9 mouse cellular contexts compared by ENCODE assay signal in genomic region chr5:37289236-37289635, GRCm38 (mm10). TPM values are rescaled to one million over a fixed set of nuclear protein-coding genes. Genes with fewer than 3 reads are reported as not detected.
DNase-seq lines count a peak whose midpoint lies in the region; ATAC-seq lines count a peak whose summit lies in the region.
"Had no signal": no experiment of that assay in that cellular context is flagged by ENCODE, and none has a peak within 500 bp of the region (broad histone marks: within the 10 kb centered on the region; RNA-seq: fewer than 3 reads in every experiment).

No protein-coding gene starts in this region.

- no peak overlapping the region for H3K9ac ChIP-seq in forebrain, embryonic 15.5 days (replicated peaks)

- H3K4me2 ChIP-seq in forebrain, embryonic 15.5 days (replicated peaks) = no peak overlapping the region

- 15% methylated on average over 3 of the region's 3 CpGs for WGBS in forebrain, embryonic 15.5 days

- peak; percentile 43; the same call in 1 of the 2 replicates for ATAC-seq in cerebellum, adult (ENCODE audit: insufficient number of reproducible peaks, low FRiP score, low TSS enrichment)
- ATAC-seq in forebrain, embryonic 15.5 days (replicated peaks) = peak; percentile 44; the same call in 1 of the 2 replicates

- H3K4me1 ChIP-seq in forebrain, embryonic 15.5 days = no peaks in the 10 kb centered on the region

- no peak overlapping the region for H3K4me3 ChIP-seq in forebrain, embryonic 15.5 days

- no peak for DNase-seq in cerebellum, adult 11-12 months
- DNase-seq in 416B (ENCODE audit: low read depth) = peak; percentile 20
- DNase-seq in c-Kit-positive CD71-positive TER-119-positive erythroid progenitor cells, embryonic 14.5 days (ENCODE audit: low spot score) = peak; percentile 7
- DNase-seq in layer of hippocampus, postnatal 25 days (ENCODE audit: extremely low spot score in 1 of 2, low spot score in 1 of 2) = peak; percentile 33 to 63
- DNase-seq in naive thymus-derived CD4-positive, alpha-beta T cell, adult 2 months (ENCODE audit: low read depth) = peak; percentile 26
- no peak for DNase-seq in ovary, postnatal 36 days (ENCODE audit: low spot score)

- H3K36me3 ChIP-seq in forebrain, embryonic 15.5 days = peaks cover 72% of the 10 kb centered on the region

- no peaks in the 10 kb centered on the region for H3K9me3 ChIP-seq in forebrain, embryonic 15.5 days

- no peaks in the 10 kb centered on the region for H3K27me3 ChIP-seq in forebrain, embryonic 15.5 days

- no peak overlapping the region for H3K27ac ChIP-seq in forebrain, embryonic 15.5 days (replicated peaks)

RNA-seq across cellular contexts. Expression of gene Evc, which starts 47.5 kb away (rescaled TPM):
- 7.1 and 9.3 TPM in 2 replicates for polyA plus RNA-seq in forebrain, embryonic 15.5 days (2015; fragmentation: Nextera tagmentation; extraction: Ambion mirVana)
- 10 to 100 TPM in 1 of 2 experiments, 1 to 10 TPM in 1; 9.3 to 10.4 TPM for total RNA-seq in layer of hippocampus, postnatal 25 days (2021)

RNA-seq across cellular contexts. Expression of gene Crmp1, which starts 47.5 kb away (rescaled TPM):
- 790 and 813 TPM in 2 replicates for polyA plus RNA-seq in forebrain, embryonic 15.5 days (2015; fragmentation: Nextera tagmentation; extraction: Ambion mirVana)
- total RNA-seq in layer of hippocampus, postnatal 25 days (2021) = 100 to 1,000 TPM; 252 to 276 TPM
- total RNA-seq: hematopoietic stem cell, adult 5-6 weeks had no signal

RNA-seq across cellular contexts. Expression of gene Evc2, which starts 49.1 kb away (rescaled TPM):
- 6.0 and 6.6 TPM in 2 replicates for polyA plus RNA-seq in forebrain, embryonic 15.5 days (2015; fragmentation: Nextera tagmentation; extraction: Ambion mirVana)
- total RNA-seq in layer of hippocampus, postnatal 25 days (2021) = 10 to 100 TPM; 21.1 to 22.2 TPM

Comparison
In these comparisons a context has a peak if more than half of its experiments do, and no peak if none do; other contexts are left out.
1. DNase-seq: peak in 416B (single experiment), c-Kit-positive CD71-positive TER-119-positive erythroid progenitor cells, embryonic 14.5 days (single experiment), layer of hippocampus, postnatal 25 days (2 of 2) and naive thymus-derived CD4-positive, alpha-beta T cell, adult 2 months (single experiment); none in cerebellum, adult 11-12 months (single experiment) and ovary, postnatal 36 days (single experiment).